Mouse (Mus musculus): ENCODE data around the gene Larp1b.

DNA sequence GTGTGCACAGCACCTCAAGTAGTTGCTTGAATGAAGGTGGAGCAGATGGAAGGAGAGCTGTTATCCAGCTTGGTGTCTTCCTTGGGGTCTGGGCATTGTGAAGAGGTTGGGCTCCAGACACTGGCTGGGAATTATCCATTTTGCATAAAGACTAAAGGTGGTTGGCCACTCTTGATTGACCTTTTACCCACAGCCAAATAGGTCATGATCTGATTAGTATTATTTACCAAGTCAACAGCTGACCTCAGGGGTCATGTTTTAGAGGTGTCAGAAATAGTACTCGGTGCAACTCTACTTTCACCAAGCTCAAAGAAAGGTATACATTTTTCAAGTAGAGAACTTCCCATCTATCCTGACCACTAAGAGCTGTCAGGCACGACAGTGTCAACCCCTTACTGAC lies 115.7 kb downstream of the Larp1b start:
- TF ChIP-seq POLR2A (IDR thresholded peaks at IDR 0.05; ENCODE audit: low read depth, low read length) = no peak
- TF ChIP-seq CTCF (IDR thresholded peaks at IDR 0.05; ENCODE audit: extremely low read depth, insufficient read length, insufficient replicate concordance, low read depth, low read length) = no peak

Measured in small intestine, adult 2 months (tissue).